Mouse (Mus musculus) hindbrain, embryonic 11.5 days (tissue): ENCODE measurements at regions not wholly inside any gene's neighbourhood (a gene's known extent, or its start where the extent isn't known, plus 50 kb on each side); places are given as distances from the start of the nearest gene placed in this dataset.

Source experiments
- ATAC-seq: fragments of 200-750 bp; cut with Nextera tagmentation; 2 replicates; pipeline ENCODE4 v1.8.0; 2017; ENCODE audit warnings: mild to moderate bottlenecking, moderate TSS enrichment, moderate library complexity; ENCODE audit not compliant: low FRiP score
- DNase-seq: peaks from one replicate; pipeline ENCODE4 v3.0.0-alpha.2; 2015; ENCODE audit warnings: low spot score
- H3K27ac ChIP-seq: fragments of 300-500 bp; sonication (generic); 2 replicates; pipeline ENCODE4 v1.5.1; 2014; ENCODE audit warnings: mild to moderate bottlenecking, low read depth, low read length
- H3K27me3 ChIP-seq: fragments of 300-500 bp; sonication (generic); 2 replicates; pipeline ENCODE4 v1.6.1; 2014; ENCODE audit warnings: mild to moderate bottlenecking, low read length, moderate library complexity, mixed read lengths; ENCODE audit not compliant: control insufficient read depth, insufficient read depth
- H3K36me3 ChIP-seq: fragments of 300-500 bp; sonication (generic); 2 replicates; pipeline ENCODE4 v1.6.1; 2014; ENCODE audit warnings: mild to moderate bottlenecking, low read length, moderate library complexity, mixed read lengths; ENCODE audit not compliant: control insufficient read depth, insufficient read depth
- H3K4me1 ChIP-seq: fragments of 300-500 bp; sonication (generic); replicated peaks from 2 replicates; pipeline ENCODE4 v1.6.1; 2014; ENCODE audit warnings: low read length, mixed read lengths; ENCODE audit not compliant: control insufficient read depth, insufficient read depth
- H3K4me2 ChIP-seq: fragments of 300-500 bp; sonication (generic); replicated peaks from 2 replicates; pipeline ENCODE4 v1.6.1; 2014; ENCODE audit warnings: mild to moderate bottlenecking, low read depth, low read length
- H3K4me3 ChIP-seq: fragments of 300-500 bp; sonication (generic); 2 replicates; pipeline ENCODE4 v1.5.1; 2014; ENCODE audit warnings: low read depth, low read length
- H3K9ac ChIP-seq: fragments of 300-500 bp; sonication (generic); 2 replicates; pipeline ENCODE4 v1.6.1; 2014; ENCODE audit warnings: low read depth, low read length
- H3K9me3 ChIP-seq: fragments of 300-500 bp; sonication (generic); 2 replicates; pipeline ENCODE4 v1.6.1; 2016; ENCODE audit warnings: low read length; ENCODE audit not compliant: control insufficient read depth
- WGBS: fragments of 180-500 bp; shearing (Covaris S2); extraction: QIAGEN DNeasy Blood & Tissue Kit; methylation state at CpG from one replicate; pipeline ENCODE4 v1.1.7; 2014; 5-methylcytosine and 5-hydroxymethylcytosine counted together

DNA sequence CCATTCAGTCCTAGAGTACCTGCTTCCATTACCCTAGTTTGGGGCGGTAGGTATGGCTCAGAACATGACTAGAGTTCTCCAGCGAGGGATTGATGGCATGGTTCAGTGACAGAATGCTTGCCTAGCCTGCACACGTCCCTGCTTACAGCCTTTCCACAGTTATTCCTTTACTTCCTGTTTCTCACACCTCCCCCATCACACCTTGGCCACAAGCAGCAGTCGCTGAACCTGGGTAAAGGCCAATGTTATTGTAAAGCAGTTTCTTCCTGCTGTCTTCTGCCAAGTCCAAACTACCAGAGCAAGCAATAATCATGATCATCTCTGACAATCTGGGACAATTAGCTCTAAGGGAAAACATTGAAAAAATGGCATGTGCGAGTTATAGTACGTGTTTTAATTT lies 51.7 kb upstream of the Auts2 start:
- Histone ChIP-seq H3K4me1 (no peaks in the 10 kb centered on the region), H3K9me3 (no peaks in the 10 kb centered on the region), H3K36me3 (no peaks in the 10 kb centered on the region), H3K27me3 (no peaks in the 10 kb centered on the region), H3K4me2 (no peak overlapping the region), H3K9ac (no peak overlapping the region), H3K27ac (no peak overlapping the region), H3K4me3 (no peak overlapping the region)
- WGBS = 80% methylated on average over 6 of the region's 6 CpGs
- DNase-seq (no peak), ATAC-seq (no peak)
